Mouse (Mus musculus): ENCODE measurements around the gene Nemp1.

DNA sequence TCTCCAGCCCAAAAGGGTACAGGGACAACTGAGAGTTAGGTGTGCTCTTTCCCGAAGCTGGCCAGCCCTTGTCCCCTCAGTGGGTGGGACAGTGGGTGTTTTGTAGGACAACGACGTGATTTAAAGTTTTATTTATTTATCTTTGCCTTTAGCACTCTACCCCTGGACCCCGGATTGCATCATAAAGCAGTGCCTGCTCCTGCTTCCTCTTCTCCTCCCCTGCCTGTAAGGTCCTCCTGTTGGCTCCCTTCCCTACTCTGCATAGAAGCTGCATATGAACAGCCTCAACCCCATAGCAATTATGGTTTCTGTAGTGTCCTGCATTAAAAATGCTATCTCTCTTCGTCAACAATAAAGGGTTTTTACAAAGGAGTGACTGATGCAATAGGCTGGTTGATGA, 64.7 kb downstream of the Nemp1 start:
- no peak for TF ChIP-seq POLR2AphosphoS2 (IDR thresholded peaks at IDR 0.05; ENCODE audit: insufficient read length, low read depth)
- no peak for TF ChIP-seq POLR2A (IDR thresholded peaks at IDR 0.05; ENCODE audit: insufficient read length, low read depth)
- no peak for TF ChIP-seq USF1 (IDR thresholded peaks at IDR 0.05; ENCODE audit: low read depth)
